Mouse (Mus musculus) forebrain, embryonic 11.5 days (tissue): ENCODE measurements around the gene Gbf1. TPM values are rescaled to one million over a fixed set of nuclear protein-coding genes. Genes with fewer than 3 reads are reported as not detected.
A peak's percentile ranks its signal among the peaks of the same experiment; 100 is the strongest.

ENCODE experiments used
- ATAC-seq: fragments of 200-750 bp; cut with Nextera tagmentation; replicated peaks from 2 replicates; pipeline ENCODE4 v1.8.0; 2017; ENCODE audit warnings: moderate TSS enrichment; ENCODE audit not compliant: low FRiP score
- DNase-seq: peaks from one replicate; pipeline ENCODE4 v3.0.0-alpha.2; 2017; ENCODE audit warnings: low spot score
- H3K27ac ChIP-seq: fragments of 300-500 bp; sonication (generic); 2 replicates; pipeline ENCODE4 v1.5.1; 2014; ENCODE audit warnings: low read depth, low read length
- H3K27me3 ChIP-seq: fragments of 300-500 bp; sonication (generic); 2 replicates; pipeline ENCODE4 v1.6.1; 2014; ENCODE audit warnings: mild to moderate bottlenecking, low read length, mixed read lengths; ENCODE audit not compliant: control insufficient read depth, insufficient read depth
- H3K36me3 ChIP-seq: fragments of 300-500 bp; sonication (generic); 2 replicates; pipeline ENCODE4 v1.6.1; 2014; ENCODE audit warnings: mild to moderate bottlenecking, low read length, moderate library complexity, mixed read lengths; ENCODE audit not compliant: control insufficient read depth, insufficient read depth
- H3K4me1 ChIP-seq: fragments of 300-500 bp; sonication (generic); replicated peaks from 2 replicates; pipeline ENCODE4 v1.6.1; 2014; ENCODE audit warnings: low read length, mixed read lengths; ENCODE audit not compliant: control insufficient read depth, insufficient read depth
- H3K4me2 ChIP-seq: fragments of 300-500 bp; sonication (generic); 2 replicates; pipeline ENCODE4 v1.6.1; 2014; ENCODE audit warnings: low read depth, mild to moderate bottlenecking, low read length, moderate library complexity, mixed read lengths; ENCODE audit not compliant: severe bottlenecking
- H3K4me3 ChIP-seq: fragments of 300-500 bp; sonication (generic); 2 replicates; pipeline ENCODE4 v1.5.1; 2014; ENCODE audit warnings: low read depth, low read length
- H3K9ac ChIP-seq: fragments of 300-500 bp; sonication (generic); 2 replicates; pipeline ENCODE4 v1.6.1; 2014; ENCODE audit warnings: low read length
- H3K9me3 ChIP-seq: fragments of 300-500 bp; sonication (generic); 2 replicates; pipeline ENCODE4 v1.6.1; 2016; ENCODE audit warnings: low read length, mixed read lengths; ENCODE audit not compliant: control insufficient read depth
- WGBS: fragments of 180-500 bp; shearing (Covaris S2); extraction: QIAGEN DNeasy Blood & Tissue Kit; methylation state at CpG from one replicate; pipeline ENCODE4 v1.1.7; 2014; 5-methylcytosine and 5-hydroxymethylcytosine counted together
- polyA plus RNA-seq: library from polyadenylated mRNA; unstranded; fragments of >200 nt; fragmentation: Nextera tagmentation; extraction: Ambion mirVana; gene quantifications from 2 replicates; pipeline ENCODE4 v1.2.1, GENCODE M21; 2014

Gbf1 gene
- polyA plus RNA-seq, 1 experiment from 2014 or later, result 49.0 TPM

GRCm38 (mm10) chr19:46326756-46327305 lies 174.5 kb downstream of the Gbf1 start, which contains the start of gene Psd:
TSS of gene Psd (minus strand) at chr19:46327156.
- WGBS, result under 1% methylated on average over 33 of the region's 35 CpGs
- Histone ChIP-seq H3K9me3 (no peaks in the 10 kb centered on the region), H3K27ac (peak within 1 kb of the TSS; percentile 89), H3K4me2 (peak within 1 kb of the TSS; percentile 100), H3K9ac (peak within 1 kb of the TSS; percentile 75), H3K4me1 (peaks cover 23% of the 10 kb centered on the region), H3K4me3 (peak within 1 kb of the TSS; percentile 63), H3K27me3 (peaks cover 17% of the 10 kb centered on the region), H3K36me3 (peaks cover 2% of the 10 kb centered on the region; the same call in 1 of the 2 replicates)
- ATAC-seq, result no peak
- DNase-seq, result peak; percentile 85

- H3K36me3 ChIP-seq, result peaks cover 2% of the 10 kb centered on the region; the same call in 1 of the 2 replicates
- peaks cover 18% of the 10 kb centered on the region for H3K4me1 ChIP-seq
- peaks cover 15% of the 10 kb centered on the region for H3K27me3 ChIP-seq
- no peaks in the 10 kb centered on the region for H3K9me3 ChIP-seq
- H3K9ac ChIP-seq, result peak overlapping the region; percentile 40; the same call in 1 of the 2 replicates
- H3K4me3 ChIP-seq, result peak overlapping the region; percentile 63
- DNase-seq, result no peak
- peak overlapping the region; percentile 100 for H3K4me2 ChIP-seq
- peak overlapping the region; percentile 89; the same call in 1 of the 2 replicates for H3K27ac ChIP-seq
- 36% methylated on average over 14 of the region's 14 CpGs for WGBS
- peak; percentile 3; the same call in 1 of the 2 replicates for ATAC-seq
Observed at GRCm38 (mm10) chr19:46327531-46328064, 175.3 kb downstream of the Gbf1 start.

GRCm38 (mm10) chr19:46328081-46329030 lies 176.0 kb downstream of the Gbf1 start, which contains the start of gene Fbxl15:
TSS of gene Fbxl15 (plus strand) at chr19:46328184.
- Histone ChIP-seq H3K9ac (peak within 1 kb of the TSS; percentile 75), H3K36me3 (peaks cover 2% of the 10 kb centered on the region; the same call in 1 of the 2 replicates), H3K27ac (peak within 1 kb of the TSS; percentile 89), H3K4me2 (peak within 1 kb of the TSS; percentile 100), H3K4me1 (peaks cover 20% of the 10 kb centered on the region), H3K27me3 (peaks cover 13% of the 10 kb centered on the region), H3K4me3 (peak within 1 kb of the TSS; percentile 63), H3K9me3 (no peaks in the 10 kb centered on the region)
- DNase-seq, result peak; percentile 97
- under 1% methylated on average over 81 of the region's 81 CpGs for WGBS
- ATAC-seq, result peak; percentile 85

- 1% methylated on average over 54 of the region's 54 CpGs for WGBS
- H3K4me1 ChIP-seq, result peaks cover 20% of the 10 kb centered on the region
- peak overlapping the region; percentile 89 for H3K27ac ChIP-seq
- H3K4me2 ChIP-seq, result peak overlapping the region; percentile 100
- H3K36me3 ChIP-seq, result peaks cover 2% of the 10 kb centered on the region; the same call in 1 of the 2 replicates
- H3K4me3 ChIP-seq, result peak overlapping the region; percentile 63
- DNase-seq, result no peak
- peak overlapping the region; percentile 75 for H3K9ac ChIP-seq
- peaks cover 13% of the 10 kb centered on the region for H3K27me3 ChIP-seq
- peak; percentile 10 for ATAC-seq
- H3K9me3 ChIP-seq, result no peaks in the 10 kb centered on the region
Observed at GRCm38 (mm10) chr19:46329031-46329641, 176.8 kb downstream of the Gbf1 start.

- Histone ChIP-seq H3K36me3 (peaks cover 2% of the 10 kb centered on the region; the same call in 1 of the 2 replicates), H3K27me3 (peaks cover 9% of the 10 kb centered on the region; the same call in 1 of the 2 replicates), H3K4me2 (0 out of 2 replicates have a peak overlapping the region, but pooled peaks have one; percentile 18), H3K9me3 (no peaks in the 10 kb centered on the region), H3K27ac (no peak overlapping the region), H3K4me3 (no peak overlapping the region), H3K9ac (no peak overlapping the region), H3K4me1 (peaks cover 20% of the 10 kb centered on the region)
- 4% methylated on average over 16 of the region's 16 CpGs for WGBS
- ATAC-seq (peak; percentile 32; the same call in 1 of the 2 replicates), DNase-seq (peak; percentile 85)
Observed at GRCm38 (mm10) chr19:46329951-46330350, 177.6 kb downstream of the Gbf1 start.

GRCm38 (mm10) chr19:46330696-46331095 lies 178.4 kb downstream of the Gbf1 start:
- WGBS, result 91% methylated on average over 12 of the region's 12 CpGs
- DNase-seq (no peak), ATAC-seq (no peak)
- H3K9me3 ChIP-seq, result no peaks in the 10 kb centered on the region
- peaks cover 4% of the 10 kb centered on the region; the same call in 1 of the 2 replicates for H3K27me3 ChIP-seq
- peaks cover 20% of the 10 kb centered on the region for H3K4me1 ChIP-seq
- no peak overlapping the region for H3K27ac ChIP-seq
- no peak overlapping the region for H3K4me2 ChIP-seq
- no peak overlapping the region for H3K4me3 ChIP-seq
- H3K9ac ChIP-seq, result no peak overlapping the region
- H3K36me3 ChIP-seq, result peaks cover 2% of the 10 kb centered on the region; the same call in 1 of the 2 replicates

- peaks cover 2% of the 10 kb centered on the region; the same call in 1 of the 2 replicates for H3K36me3 ChIP-seq
- no peak overlapping the region for H3K4me3 ChIP-seq
- 92% methylated on average over 14 of the region's 14 CpGs for WGBS
Observed at GRCm38 (mm10) chr19:46331326-46331725, 179.0 kb downstream of the Gbf1 start.

GRCm38 (mm10) chr19:46331936-46332335 lies 179.6 kb downstream of the Gbf1 start:
- DNase-seq, result no peak
- H3K4me1 ChIP-seq, result peaks cover 11% of the 10 kb centered on the region
- ATAC-seq, result no peak

More at GRCm38 (mm10) chr19:46331326-46331725, 179.0 kb downstream of the Gbf1 start:
- H3K4me1 ChIP-seq, result peaks cover 17% of the 10 kb centered on the region
- H3K4me2 ChIP-seq, result no peak overlapping the region
- no peak overlapping the region for H3K9ac ChIP-seq
- H3K27me3 ChIP-seq, result peaks cover 3% of the 10 kb centered on the region; the same call in 1 of the 2 replicates
- DNase-seq, result no peak
- no peak overlapping the region for H3K27ac ChIP-seq
- ATAC-seq, result no peak
- H3K9me3 ChIP-seq, result no peaks in the 10 kb centered on the region

More at GRCm38 (mm10) chr19:46331936-46332335, 179.6 kb downstream of the Gbf1 start:
- Histone ChIP-seq H3K27me3 (no peaks in the 10 kb centered on the region), H3K4me3 (no peak overlapping the region), H3K9ac (no peak overlapping the region), H3K27ac (no peak overlapping the region), H3K4me2 (no peak overlapping the region), H3K9me3 (no peaks in the 10 kb centered on the region), H3K36me3 (peaks cover 2% of the 10 kb centered on the region; the same call in 1 of the 2 replicates)
- WGBS, result 88% methylated on average over 3 of the region's 3 CpGs
